Mouse (Mus musculus): Measurements from ENCODE around the gene Camk2d.

GRCm38 (mm10) chr3:126620152-126620551 lies 24.1 kb downstream of the Camk2d start:
- TF ChIP-seq CTCF (IDR thresholded peaks at IDR 0.05; ENCODE audit: low read depth): no peak
- TF ChIP-seq EP300 (optimal IDR thresholded peaks at IDR 0.05): no peak

Measured in stomach, postnatal 0 days (tissue).